Mouse (Mus musculus) frontal cortex, postnatal 14 days (tissue): ENCODE measurements around the gene Arhgap23.

Experiments
- DNase-seq, 2 experiments: peaks; one replicate each; pipeline ENCODE4 v3.0.0; 2022; ENCODE audit warnings: low spot score in 2 of 2

Arhgap23 gene

DNA sequence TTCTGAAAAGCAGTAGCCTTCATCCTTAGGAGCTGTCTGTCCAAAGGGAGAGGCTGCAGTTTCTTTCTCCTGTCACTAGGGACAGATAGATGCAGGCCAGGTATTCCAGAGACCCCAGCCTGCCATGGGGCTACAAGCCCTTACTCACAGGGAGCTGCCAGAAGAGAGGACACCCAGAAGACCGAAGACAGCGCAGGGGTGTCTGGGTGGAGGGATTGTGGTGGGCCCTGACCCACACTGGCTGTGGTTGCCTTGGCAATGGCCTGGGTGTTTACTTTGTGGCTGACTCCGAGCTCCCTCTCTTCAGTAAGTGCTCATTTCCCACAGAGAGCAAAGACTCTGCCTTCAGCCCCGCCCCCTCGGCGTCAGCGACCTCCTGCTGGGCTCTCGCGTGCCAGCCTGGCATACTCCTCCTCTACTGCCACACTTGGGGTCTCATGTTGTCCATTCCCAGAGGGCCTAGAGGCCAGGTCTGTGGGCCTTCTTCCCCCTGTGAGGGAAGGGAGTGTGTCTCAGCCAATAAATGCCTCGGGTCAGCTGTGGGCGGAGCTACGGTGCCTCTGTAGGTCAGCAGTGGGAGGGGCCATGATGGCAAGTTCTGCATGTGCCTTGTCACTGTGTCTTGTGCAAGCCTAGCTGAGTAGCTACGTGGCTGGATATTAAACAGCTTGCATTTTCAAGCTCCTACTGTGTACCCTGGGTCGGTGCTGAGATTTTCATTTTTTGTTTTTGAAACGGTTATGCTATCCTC lies 19.5 kb downstream of the Arhgap23 start:
- DNase-seq = no peak

DNA sequence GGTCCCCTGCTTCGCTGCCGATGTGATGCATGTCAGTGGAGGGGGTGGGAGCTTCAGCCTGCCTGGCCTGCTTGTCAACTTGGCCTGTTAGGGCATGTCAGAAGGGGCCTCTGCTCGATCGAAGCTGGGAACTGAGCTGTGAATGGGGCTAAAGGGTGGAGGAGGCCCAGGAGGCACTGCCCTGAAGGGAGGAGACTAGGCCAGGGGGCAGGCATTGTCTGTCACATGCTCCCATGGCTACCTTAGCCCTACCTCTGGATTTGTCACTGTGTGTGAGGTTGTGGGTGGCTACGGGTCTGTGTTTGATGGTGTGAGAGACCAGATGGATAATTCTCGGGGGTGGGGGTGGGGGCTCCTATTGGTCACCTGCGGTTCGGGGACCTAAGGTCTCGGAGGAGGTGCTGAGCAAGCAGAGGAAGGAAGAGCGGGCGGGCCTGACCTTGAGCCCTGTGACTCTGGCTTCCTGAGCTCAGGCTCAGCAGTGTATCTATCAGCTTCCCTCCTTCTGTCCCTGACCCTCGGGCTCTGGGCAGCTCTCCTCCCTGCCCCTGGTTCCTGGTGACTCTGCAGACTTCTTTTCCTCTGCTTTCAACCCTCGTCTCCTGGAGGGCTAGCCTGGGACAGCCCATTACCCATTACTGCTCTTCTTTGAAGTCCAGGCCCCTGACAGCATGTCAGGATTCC lies 20.6 kb downstream of the Arhgap23 start:
- no peak for DNase-seq

DNA sequence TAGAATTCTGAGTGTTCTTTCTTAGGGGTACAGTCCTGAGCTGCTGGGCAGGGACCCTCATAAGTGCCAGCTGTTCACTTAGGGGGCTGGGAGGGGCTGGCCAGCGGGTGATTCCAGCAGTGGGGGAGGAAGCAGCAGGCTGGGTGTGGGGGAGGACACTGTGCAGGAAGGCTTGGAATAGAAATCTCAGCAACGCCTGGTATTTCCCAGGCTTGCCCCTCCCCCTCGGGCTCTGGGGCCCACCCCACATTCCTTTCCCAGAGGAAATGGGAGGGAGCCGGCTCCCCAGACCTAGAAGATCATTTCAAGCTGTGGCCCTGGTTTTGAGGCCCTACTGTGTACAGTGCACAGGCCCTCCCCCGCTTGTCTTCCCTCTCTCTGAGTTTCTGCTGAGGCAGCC lies 22.4 kb downstream of the Arhgap23 start:
- peak in 1 of 2 experiments; percentile 52 for DNase-seq

DNA sequence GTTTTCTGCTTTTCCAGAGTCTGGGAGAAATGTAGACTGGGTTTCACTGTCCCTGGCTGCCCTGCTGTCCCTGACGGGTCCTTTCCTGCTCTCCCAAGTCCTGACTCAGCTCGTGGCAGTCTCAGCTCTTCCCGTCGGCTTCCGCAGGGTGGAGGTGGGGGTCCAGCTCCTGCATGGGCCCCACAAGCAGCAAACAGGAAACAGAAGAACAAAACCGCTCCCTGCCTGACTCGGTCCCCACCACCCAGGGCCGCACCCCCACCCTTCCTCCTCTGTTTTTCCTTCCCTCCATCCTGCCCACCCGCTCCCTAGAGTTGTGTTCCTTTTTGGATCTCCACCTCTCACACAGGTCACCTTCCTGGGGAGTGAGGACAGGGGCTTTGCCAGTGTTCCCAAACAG lies 23.5 kb downstream of the Arhgap23 start:
- DNase-seq = no peak

DNA sequence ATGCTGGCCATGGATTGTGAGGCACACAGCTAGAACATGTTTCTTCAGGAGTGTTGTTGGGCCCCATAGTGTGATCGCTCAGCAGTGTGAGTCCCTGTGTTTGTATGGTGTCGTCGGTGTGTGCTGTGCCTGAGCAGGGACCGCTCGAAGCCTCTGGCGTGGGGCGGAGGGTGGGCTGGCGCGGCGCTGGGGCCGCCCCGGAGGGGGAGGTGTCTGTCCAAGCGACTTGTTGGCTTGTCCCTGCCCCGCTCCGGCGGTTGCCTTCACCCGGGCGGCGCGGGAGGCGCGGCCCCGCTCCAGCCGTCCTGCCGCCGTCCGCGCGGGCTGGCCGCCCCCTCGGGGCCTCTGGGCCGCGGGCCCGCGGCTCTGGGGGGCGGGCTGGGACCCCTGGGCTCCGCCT lies 24.6 kb downstream of the Arhgap23 start:
- no peak for DNase-seq

DNA sequence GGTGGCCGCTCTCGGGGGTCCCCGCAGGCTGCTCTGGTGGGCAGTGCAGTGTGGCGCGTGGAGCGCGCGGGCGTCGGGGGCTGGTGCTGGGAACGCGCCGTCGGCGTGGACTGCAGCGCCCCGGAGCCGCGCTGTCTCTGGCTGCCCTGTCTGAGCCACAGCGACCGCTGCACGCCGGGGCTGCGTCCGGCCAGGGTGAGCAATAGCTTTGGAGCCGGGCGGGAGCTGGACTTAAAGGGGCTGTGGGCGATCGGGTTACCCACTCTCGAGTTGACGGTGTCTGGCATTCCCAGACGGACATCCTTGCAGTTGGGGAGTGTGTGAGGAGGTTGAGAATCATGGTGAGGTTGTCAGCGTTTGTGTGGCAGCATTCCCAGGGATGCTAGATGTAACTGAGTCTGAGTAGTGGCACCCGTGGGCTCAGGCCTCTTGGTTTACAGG lies 25.1 kb downstream of the Arhgap23 start:
- DNase-seq = no peak

DNA sequence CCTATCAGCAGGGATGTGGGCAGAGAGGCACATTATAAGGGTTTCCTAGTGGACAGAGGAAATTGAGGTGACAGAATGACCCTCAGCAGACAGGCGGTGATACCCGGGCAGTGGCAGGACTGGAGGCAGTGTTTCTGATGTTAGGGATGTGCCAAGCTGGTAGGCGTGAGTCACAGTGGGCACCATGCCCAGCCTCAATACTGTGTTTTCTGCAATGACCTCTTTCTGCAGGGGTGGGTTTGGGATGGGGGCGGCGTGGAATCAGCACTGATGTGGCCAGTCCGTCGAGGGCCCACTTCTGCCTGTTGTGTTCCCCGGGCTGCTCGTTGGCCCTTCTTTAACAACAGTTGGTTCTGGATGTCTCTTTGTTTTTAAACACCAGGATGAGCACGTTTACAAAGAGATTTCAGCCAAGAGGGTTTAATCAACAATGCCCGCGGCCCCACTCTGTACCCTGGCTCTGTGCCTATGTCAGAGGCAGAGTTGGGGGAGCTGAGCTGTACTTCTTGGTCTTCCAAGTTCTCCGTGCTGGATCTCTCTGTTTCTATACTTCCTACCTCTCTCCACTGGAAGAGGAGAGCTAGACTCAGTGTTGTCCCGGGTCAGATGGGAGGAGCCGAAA lies 25.8 kb downstream of the Arhgap23 start:
- no peak for DNase-seq

DNA sequence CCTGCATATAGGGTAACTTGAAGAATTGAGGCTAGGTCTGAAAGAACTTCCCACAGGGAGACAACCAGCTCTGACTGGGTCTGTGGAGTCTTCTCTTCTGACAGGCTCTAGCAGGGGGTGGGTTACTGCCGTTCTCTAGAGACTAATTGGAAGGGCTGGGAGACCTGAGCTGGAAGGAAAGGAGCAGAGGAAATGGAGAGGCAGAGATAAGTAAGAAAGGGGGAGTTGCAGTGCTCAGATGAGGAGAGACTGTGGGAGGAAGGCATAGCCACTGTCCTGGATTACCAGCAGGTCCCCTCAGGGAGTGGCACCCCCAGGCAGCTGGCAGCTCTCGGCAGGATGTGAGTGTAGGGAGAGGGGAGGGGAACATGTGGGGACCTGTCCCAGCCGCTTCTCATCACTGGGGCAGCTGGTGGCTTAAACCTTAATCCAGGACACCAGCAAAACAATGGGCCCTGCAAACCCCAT lies 26.4 kb downstream of the Arhgap23 start:
- DNase-seq = no peak

DNA sequence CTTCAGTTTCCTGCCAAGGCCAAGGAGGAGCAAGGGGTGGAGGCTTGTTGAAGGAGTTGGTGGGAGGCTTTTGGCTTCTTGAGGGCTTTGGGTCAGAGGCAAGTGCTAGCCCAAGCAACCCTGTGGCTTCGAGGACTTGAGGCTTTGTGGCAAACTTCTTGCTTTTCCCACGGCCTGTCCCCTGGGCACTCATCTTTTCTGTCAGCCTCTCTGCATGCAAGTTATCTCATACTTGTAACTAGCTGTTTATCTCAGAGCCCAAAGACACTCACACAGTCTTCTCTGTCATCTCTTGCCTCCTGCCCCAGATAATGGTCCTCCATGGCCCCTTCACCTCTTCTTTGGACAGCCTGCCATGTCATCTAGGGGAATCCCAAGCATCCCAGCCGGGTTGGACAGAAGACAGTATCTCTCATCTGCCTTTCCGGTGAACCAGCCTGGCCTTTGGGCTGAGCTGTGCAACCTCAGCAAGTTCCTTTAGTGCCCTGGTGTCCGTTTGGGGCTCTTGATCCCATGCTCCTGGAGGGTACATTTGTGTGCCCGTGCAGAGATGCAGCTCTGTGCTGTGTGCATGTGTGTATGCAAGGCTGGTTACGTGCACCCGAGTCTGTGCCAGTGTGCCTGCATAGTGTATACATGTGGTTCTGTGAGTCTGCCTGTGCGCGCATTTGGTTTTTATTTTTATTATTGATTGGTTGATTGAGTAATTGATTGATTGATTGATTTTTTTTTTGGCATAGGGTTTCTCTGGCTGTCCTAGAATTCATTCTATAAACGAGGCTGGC lies 27.8 kb downstream of the Arhgap23 start:
- DNase-seq = no peak

DNA sequence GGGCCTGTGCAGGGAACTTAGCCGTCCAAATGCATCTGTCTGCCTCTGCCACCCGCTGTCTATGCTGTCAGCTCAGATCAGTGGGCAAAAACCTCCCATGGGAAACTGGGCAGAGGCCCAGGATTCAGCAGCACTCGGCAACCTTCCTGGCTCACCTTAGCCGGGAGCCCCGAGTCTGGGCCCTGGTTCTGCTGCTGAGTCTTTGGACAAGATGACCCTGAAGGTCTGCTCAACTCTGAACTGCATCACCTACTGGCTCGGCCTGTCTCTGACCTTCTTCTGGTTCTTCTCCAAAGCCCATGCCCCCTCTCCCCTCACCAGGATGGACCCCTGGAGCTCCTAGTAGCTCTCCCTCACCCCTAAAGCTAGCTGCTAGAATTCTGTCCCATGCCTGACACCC lies 30.3 kb downstream of the Arhgap23 start:
- no peak for DNase-seq

DNA sequence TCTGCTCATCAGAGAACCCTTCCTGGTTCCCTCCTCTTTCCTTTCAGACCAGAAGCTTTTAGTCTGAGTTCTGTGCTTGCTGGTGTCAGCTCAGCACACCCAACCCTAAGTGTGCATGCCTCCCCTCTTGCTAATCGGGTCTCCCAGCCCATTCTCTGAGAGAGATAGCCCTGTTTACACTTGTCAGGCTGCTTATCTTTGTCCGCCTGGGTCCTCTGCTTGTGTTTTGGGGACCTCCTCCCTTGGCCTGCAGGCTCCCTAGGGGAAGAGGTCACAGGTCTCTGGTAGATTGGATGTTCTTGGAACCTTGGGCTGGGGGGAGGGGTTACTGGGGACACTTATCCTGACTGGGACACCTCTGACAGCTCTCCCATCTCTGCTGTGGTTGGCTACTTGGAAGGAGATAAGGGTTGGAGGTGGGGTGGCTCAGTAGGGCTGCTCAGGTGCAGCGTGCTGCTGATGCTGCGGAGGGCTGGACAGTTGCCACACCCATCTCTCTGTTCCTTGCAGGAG lies 30.7 kb downstream of the Arhgap23 start:
- DNase-seq = no peak

DNA sequence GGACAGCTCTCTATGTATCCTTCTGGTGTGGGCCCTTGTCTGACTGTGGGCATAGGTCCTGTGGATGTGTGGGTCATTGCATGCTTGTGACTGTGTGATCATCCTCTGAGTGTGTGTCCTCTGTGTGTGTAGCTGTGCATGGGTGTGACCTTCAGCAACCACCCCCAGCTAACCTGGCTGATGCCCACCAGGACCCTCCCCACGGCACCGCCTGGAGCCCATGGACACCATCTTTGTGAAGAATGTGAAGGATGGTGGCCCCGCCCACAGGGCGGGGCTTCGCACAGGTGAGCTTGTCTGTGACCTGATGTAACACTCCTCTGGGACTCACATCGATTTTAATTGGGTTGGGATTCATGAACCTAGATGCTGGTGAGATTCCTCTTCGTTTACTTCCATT lies 32.6 kb downstream of the Arhgap23 start:
- no peak for DNase-seq

DNA sequence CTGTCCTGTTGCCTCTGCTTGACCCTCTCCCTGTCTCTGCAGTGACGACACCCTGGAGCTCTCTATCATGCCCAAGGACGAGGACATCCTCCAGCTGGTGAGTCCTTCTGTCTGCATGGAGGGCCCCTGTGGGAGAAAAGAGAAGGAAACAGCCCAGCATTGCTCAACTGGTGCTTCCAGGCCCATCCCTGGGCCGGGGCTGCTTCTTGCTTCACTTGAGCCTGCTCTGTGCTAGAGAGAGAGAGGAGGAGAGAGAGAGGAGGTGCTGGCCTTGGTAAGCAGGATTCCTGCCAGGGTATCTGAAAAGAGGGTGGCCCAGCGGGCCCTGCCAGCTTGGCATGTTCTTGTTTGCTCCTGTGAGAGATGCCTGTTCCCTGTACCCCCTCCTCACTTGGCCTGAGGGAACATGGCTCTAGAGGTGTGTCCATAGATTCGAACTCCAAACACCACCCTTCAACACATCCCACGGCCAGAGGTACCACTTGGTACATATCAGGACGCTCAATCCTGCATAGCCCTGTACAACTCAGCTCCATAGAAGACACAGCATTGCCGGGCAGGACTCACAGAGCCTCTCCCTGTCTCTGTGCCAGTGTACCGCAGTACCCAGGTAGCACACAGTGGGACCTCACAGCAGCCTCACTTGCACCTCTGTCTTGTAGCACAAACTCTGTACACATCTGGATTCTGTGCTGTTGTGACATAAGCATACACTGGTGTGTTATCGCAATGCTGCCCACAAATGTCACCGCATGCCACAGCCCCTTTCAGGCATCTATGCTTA lies 33.5 kb downstream of the Arhgap23 start:
- no peak for DNase-seq

DNA sequence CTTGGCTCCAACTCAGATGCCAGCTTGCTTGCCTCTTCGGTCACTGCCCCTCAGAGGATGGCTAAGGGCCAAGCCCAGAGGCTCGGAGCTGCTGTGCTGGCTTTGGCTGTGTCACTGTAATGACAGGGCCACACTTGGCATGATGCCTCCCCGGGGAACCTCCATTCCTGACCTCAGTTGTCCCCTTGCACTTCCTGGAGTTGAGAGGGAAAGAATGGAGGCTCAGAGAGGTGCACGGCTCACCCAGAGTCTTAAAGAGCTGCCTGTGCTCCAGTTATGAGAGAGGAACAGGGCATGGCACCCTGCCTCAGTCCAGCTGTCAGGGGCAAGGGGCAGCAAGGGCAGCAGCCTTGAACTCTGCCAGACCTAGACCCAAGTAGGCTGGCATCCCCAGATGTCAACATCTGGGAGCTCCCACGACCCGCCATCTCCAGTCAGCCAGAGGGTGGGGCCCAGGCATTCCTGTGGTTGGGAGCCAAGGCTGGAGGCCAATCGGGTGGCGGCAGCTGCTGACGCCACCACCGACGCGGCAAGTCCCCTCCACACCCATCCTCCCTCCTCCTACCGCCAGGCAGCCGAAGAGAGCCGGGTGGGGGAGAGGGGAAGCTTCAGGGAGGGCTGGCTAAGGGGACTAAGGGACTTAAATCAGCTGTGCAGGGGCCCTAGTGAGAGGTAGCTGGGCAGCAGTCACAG lies 34.4 kb downstream of the Arhgap23 start:
- DNase-seq = peak; percentile 59 to 66

DNA sequence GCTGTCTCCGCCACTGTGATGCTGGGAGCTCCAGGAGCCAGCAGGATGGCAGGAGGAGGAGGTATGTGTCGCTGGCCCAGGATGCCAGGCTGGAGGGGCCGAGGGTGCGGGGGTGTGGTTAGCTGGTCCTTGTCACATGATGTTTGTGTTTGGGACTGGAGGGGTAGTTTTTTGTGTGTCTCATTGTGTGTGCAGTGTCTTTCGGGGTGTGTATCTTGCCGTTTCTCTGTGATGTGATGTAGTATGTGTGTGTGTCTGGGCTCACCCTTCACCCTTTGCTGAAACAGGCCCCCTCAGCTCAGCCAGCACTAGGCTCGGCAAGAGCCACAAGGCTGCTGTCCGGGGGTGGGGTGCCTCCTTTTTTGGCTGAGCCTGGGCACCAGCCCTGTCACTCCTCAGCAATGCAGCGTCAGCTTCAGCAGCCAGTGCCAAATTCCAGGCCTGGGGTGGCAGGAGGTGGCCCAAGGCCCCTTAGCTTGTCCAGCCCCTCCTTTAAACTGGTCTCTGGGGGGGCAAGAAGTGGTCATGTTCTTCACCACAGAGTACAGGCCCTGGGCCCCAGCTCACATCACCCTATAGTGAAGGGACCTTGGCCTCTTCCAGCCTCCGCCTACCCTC lies 35.1 kb downstream of the Arhgap23 start:
- no peak for DNase-seq

DNA sequence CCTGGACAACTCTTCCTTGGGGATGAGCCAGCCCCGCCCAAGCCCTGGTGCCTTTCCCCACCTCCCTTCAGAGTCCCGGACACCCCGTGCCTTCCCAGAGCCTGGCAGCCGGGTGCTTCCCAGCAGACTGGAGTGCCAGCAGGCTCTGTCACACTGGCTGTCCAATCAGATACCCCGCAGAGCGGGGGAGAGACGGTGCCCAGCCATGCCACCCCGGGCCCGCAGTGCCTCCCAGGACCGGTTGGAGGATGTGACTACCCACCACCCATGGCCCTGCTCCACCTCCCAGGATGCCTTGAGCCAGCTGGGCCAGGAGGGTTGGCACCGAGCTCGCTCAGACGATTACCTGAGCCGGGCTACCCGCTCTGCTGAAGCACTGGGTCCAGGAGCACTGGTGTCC lies 36.3 kb downstream of the Arhgap23 start:
- no peak for DNase-seq

DNA sequence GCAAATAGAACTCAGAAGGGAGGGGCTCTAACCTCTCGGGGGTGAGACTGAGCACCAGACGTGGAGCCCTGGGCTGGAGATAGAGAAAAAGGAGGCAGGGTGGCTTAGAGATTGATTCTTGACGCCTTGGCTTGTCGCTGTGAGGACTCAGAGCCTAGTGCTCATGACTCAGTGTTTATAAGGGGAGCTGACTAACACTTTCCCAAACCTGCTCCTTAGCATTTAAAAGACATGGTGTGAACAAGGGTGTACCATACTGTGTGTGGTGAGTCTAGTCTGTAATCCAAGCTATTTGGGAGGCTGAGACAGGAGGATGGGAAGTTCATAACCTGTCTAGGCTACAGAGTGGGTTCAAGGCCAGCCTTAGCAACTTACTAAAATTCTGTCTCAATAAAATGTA lies 41.8 kb downstream of the Arhgap23 start:
- no peak for DNase-seq

DNA sequence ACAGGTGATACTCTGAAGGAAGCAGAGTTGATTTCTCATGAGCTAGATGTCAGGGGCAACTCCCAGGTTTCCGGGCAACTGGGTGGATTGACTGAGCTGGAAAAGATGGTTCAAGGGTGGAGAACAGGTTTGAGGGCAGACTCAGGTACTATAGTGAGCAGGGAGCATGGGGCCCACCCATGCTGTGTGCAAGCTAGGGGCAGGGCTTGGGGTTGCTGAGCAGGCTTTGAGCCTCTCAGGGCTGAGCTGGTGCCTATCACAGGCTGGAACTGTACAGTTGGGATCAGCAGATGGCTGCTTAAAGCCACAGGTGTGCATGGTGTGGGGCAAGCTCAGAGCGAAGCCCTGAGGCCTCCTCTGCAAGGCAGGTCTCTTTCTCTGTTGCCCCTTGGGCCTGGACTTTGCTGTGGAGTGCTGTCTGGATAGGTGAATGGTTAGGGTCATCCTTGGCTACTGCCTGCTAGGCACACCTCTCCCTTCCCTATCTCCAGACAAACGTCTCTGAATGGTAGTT lies 46.0 kb downstream of the Arhgap23 start:
- DNase-seq = no peak

DNA sequence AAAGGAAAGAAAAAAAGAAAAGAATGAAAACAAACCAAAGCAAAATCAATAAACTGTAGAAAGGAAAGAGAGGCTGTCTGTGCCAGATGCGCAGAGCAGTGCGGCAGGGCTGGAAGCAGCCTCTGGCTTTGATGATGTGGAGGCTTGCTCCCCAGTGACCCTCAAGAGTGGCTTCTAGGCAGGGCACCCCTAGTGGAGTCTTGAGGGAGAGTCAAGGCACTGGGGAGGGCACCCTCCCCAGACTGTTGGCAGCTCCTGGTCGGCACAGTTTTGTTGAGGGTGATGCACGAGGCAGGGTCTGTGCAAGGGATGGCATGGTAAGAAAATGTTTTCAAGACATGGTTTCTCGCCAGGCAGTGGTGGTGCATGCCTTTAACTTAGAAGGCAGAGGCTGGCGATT lies 47.2 kb downstream of the Arhgap23 start:
- DNase-seq = no peak

DNA sequence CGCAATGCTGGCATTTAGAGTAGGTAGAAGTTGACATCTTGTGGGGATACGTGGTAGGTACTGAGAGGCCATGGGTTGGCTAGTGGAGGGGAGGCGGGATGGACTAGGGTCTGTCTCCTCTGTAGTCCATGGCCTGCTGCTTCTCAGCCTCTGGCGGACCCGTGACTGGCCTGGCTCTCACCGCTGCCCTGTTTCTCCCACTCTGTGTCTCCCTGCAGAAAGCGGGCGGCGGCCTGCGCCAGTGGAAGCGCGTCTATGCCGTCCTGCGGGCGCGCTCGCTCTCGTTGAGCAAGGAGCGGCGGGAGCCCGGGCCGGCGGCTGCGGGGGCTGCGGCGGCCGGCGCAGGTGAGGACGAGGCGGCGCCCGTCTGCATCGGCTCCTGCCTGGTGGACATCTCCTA lies 47.8 kb downstream of the Arhgap23 start:
- no peak for DNase-seq
